Mouse (Mus musculus) embryonic fibroblast, embryonic 13.5 days (primary cell): ENCODE measurements around the gene Lrrc32. TPM values are rescaled to one million over a fixed set of nuclear protein-coding genes. Genes with fewer than 3 reads are reported as not detected.

Experiments used
- H3K27ac ChIP-seq: 2 replicates; pipeline ENCODE4 v1.5.1; 2012; ENCODE audit warnings: low read length, control low read depth, inconsistent platforms; ENCODE audit not compliant: insufficient read depth
- H3K4me1 ChIP-seq: 2 replicates; pipeline ENCODE4 v1.6.1; 2011; ENCODE audit warnings: low read length; ENCODE audit not compliant: control insufficient read depth, insufficient read depth
- H3K4me3 ChIP-seq: 2 replicates; pipeline ENCODE4 v1.5.1; 2011; ENCODE audit warnings: mild to moderate bottlenecking, control low read depth, low read length; ENCODE audit not compliant: insufficient read depth
- CTCF ChIP-seq: IDR thresholded peaks from 2 replicates; pipeline ENCODE4 v1.5.1; 2011; ENCODE audit warnings: mild to moderate bottlenecking, control low read depth, low read length, moderate library complexity, borderline replicate concordance; ENCODE audit not compliant: insufficient read depth
- POLR2A ChIP-seq: IDR thresholded peaks from 2 replicates; pipeline ENCODE4 v1.6.1; 2011; ENCODE audit warnings: low read depth, mild to moderate bottlenecking, control low read depth, low read length, moderate library complexity
- polyA plus RNA-seq: library from polyadenylated mRNA; stranded (reverse); fragments of >200 nt; gene quantifications from 2 replicates; pipeline ENCODE4 v1.2.4, GENCODE M21; 2011; ENCODE audit warnings: low read depth; ENCODE audit not compliant: missing spikeins, insufficient read length

The Lrrc32 gene
- polyA plus RNA-seq, 1 experiment, result 95.5 TPM

GRCm38 (mm10) chr7:98477153-98477552, 11.9 kb upstream of the Lrrc32 start:
- no peaks in the 10 kb centered on the region for H3K4me1 ChIP-seq
- H3K4me3 ChIP-seq, result no peak overlapping the region
- H3K27ac ChIP-seq, result no peak overlapping the region
- TF ChIP-seq CTCF (no peak), POLR2A (no peak)

GRCm38 (mm10) chr7:98480481-98480880, 8.6 kb upstream of the Lrrc32 start:
- no peak for TF ChIP-seq POLR2A
- no peak for TF ChIP-seq CTCF
- Histone ChIP-seq H3K4me1 (peaks cover 8% of the 10 kb centered on the region; the same call in 1 of the 2 replicates), H3K27ac (no peak overlapping the region), H3K4me3 (no peak overlapping the region)

GRCm38 (mm10) chr7:98481066-98481734, 7.9 kb upstream of the Lrrc32 start:
- Histone ChIP-seq H3K27ac (no peak overlapping the region), H3K4me3 (no peak overlapping the region), H3K4me1 (peaks cover 15% of the 10 kb centered on the region)
- TF ChIP-seq POLR2A, result no peak
- peak; percentile 84 for TF ChIP-seq CTCF

- no peak for TF ChIP-seq CTCF
- TF ChIP-seq POLR2A, result no peak
- 0 out of 2 replicates have a peak overlapping the region, but pooled peaks have one; percentile 12 for H3K27ac ChIP-seq
These were observed 7.2 kb upstream of the Lrrc32 start for GRCm38 (mm10) chr7:98481861-98482260.

GRCm38 (mm10) chr7:98482551-98483267, 6.4 kb upstream of the Lrrc32 start:
- no peak overlapping the region for H3K4me3 ChIP-seq
- peak overlapping the region; percentile 27 for H3K27ac ChIP-seq
- TF ChIP-seq CTCF (no peak), POLR2A (0 out of 2 replicates have a peak, but pooled peaks have one; percentile 11)
- H3K4me1 ChIP-seq, result peaks cover 16% of the 10 kb centered on the region

More at GRCm38 (mm10) chr7:98481861-98482260, 7.2 kb upstream of the Lrrc32 start:
- peaks cover 16% of the 10 kb centered on the region for H3K4me1 ChIP-seq
- H3K4me3 ChIP-seq, result no peak overlapping the region

- TF ChIP-seq CTCF (no peak), POLR2A (no peak)
These were observed 5.8 kb upstream of the Lrrc32 start for GRCm38 (mm10) chr7:98483268-98483607.

GRCm38 (mm10) chr7:98484878-98485277, 4.2 kb upstream of the Lrrc32 start:
- TF ChIP-seq POLR2A, result no peak
- TF ChIP-seq CTCF, result no peak
- peaks cover 16% of the 10 kb centered on the region for H3K4me1 ChIP-seq
- H3K27ac ChIP-seq, result no peak overlapping the region
- H3K4me3 ChIP-seq, result no peak overlapping the region

More at GRCm38 (mm10) chr7:98483268-98483607, 5.8 kb upstream of the Lrrc32 start:
- peak overlapping the region; percentile 27 for H3K27ac ChIP-seq
- H3K4me1 ChIP-seq, result peaks cover 16% of the 10 kb centered on the region
- H3K4me3 ChIP-seq, result no peak overlapping the region

- H3K4me1 ChIP-seq, result peaks cover 16% of the 10 kb centered on the region
These were observed 3.6 kb upstream of the Lrrc32 start for GRCm38 (mm10) chr7:98485508-98485907.

GRCm38 (mm10) chr7:98486471-98486917, 2.6 kb upstream of the Lrrc32 start:
- Histone ChIP-seq H3K4me3 (no peak overlapping the region), H3K27ac (no peak overlapping the region), H3K4me1 (peaks cover 16% of the 10 kb centered on the region)
- TF ChIP-seq CTCF (no peak), POLR2A (no peak)

More at GRCm38 (mm10) chr7:98485508-98485907, 3.6 kb upstream of the Lrrc32 start:
- TF ChIP-seq POLR2A (no peak), CTCF (no peak)
- H3K27ac ChIP-seq, result peak overlapping the region; percentile 45
- no peak overlapping the region for H3K4me3 ChIP-seq
